ENCODE assay signal across 22 mouse cellular contexts in the genomic region with DNA sequence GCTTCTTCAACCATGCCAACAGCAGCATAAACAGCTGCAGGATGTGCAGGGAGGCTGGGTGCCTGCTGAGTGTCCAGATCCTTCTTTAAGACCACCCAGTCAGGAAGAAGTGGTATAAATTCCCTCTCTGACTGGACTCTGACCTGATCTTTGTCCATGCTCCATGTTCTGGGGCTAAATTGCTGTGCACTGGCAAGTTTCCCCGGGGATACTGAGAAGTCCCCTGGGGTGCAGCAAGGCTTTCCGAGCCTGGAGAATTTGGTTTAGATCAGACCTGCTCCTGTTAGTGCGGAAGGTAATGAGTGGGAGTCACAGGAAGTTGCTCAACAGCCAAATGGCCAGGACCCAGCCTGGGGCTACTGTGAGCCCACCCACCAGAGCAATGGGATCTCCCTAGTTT. TPM values are rescaled to one million over a fixed set of nuclear protein-coding genes. Genes with fewer than 3 reads are reported as not detected.
A peak's percentile ranks its signal among the peaks of the same experiment; 100 is the strongest.
DNase-seq lines count a peak whose midpoint lies in the region; ATAC-seq lines count a peak whose summit lies in the region.
"Had no signal": no experiment of that assay in that cellular context is flagged by ENCODE, and none has a peak within 500 bp of the region (broad histone marks: within the 10 kb centered on the region; RNA-seq: fewer than 3 reads in every experiment).

No protein-coding gene starts in this region.

- WGBS in intestine, embryonic 15.5 days: 30% methylated on average over 3 of the region's 3 CpGs
- WGBS in intestine, embryonic 16.5 days: 39% methylated on average over 3 of the region's 3 CpGs
- 24% methylated on average over 3 of the region's 3 CpGs for WGBS in kidney, embryonic 14.5 days

- no peaks in the 10 kb centered on the region for H3K9me3 ChIP-seq in intestine, embryonic 15.5 days
- no peaks in the 10 kb centered on the region for H3K9me3 ChIP-seq in intestine, embryonic 16.5 days (ENCODE audit: control insufficient read depth, low read length)
- no peaks in the 10 kb centered on the region for H3K9me3 ChIP-seq in kidney, embryonic 14.5 days (ENCODE audit: control insufficient read depth, low read length)
- H3K9me3 ChIP-seq: forebrain, embryonic 15.5 days; heart, embryonic 10.5 days; hindbrain, embryonic 12.5 days had no signal

- H3K4me3 ChIP-seq in intestine, embryonic 15.5 days (replicated peaks): no peak overlapping the region
- no peak overlapping the region for H3K4me3 ChIP-seq in intestine, embryonic 16.5 days (ENCODE audit: low read length)
- H3K4me3 ChIP-seq in kidney, embryonic 14.5 days (ENCODE audit: low read length): no peak overlapping the region

- peaks cover 10% of the 10 kb centered on the region; the same call in 1 of the 2 replicates for H3K4me1 ChIP-seq in intestine, embryonic 15.5 days (replicated peaks)
- H3K4me1 ChIP-seq in intestine, embryonic 16.5 days (ENCODE audit: control insufficient read depth, insufficient read depth, low read length): peaks cover 13% of the 10 kb centered on the region; the same call in 1 of the 2 replicates
- H3K4me1 ChIP-seq in kidney, embryonic 14.5 days (ENCODE audit: control insufficient read depth, insufficient read depth, low read length): 0 out of 2 replicates have a peak, but pooled peaks cover 5% of the 10 kb centered on the region

- ATAC-seq in intestine, embryonic 15.5 days: no peak
- ATAC-seq in intestine, embryonic 16.5 days: no peak
- ATAC-seq in kidney, embryonic 14.5 days (ENCODE audit: low FRiP score, low TSS enrichment): no peak
- ATAC-seq: activated CD4-positive, CD25-positive, alpha-beta regulatory T cell, adult 4 months; forebrain, embryonic 15.5 days; hindbrain, embryonic 16.5 days; inflammation-experienced regulatory T-cells, adult 6 months; Patski had no signal

- H3K9ac ChIP-seq in intestine, embryonic 15.5 days: no peak overlapping the region
- H3K9ac ChIP-seq in intestine, embryonic 16.5 days (ENCODE audit: low read depth, low read length): no peak overlapping the region
- H3K9ac ChIP-seq in kidney, embryonic 14.5 days (ENCODE audit: low read depth, low read length): no peak overlapping the region
- H3K9ac ChIP-seq: forebrain, embryonic 15.5 days; hindbrain, embryonic 12.5 days had no signal

- DNase-seq in embryo, embryonic 10.5 days (ENCODE audit: low spot score): peak; percentile 13
- no peak for DNase-seq in embryo, embryonic 9.5 days (ENCODE audit: extremely low spot score)
- DNase-seq in kidney, adult 9 months: peak; percentile 31
- peak; percentile 21 for DNase-seq in kidney, postnatal 14 days
- DNase-seq: adrenal gland, adult 2 months; cerebellum, adult 11-12 months; cerebellum, adult 9-10 months; cerebellum, postnatal 25 days; gastrocnemius, postnatal 25 days; heart, postnatal 10 days; heart, postnatal 4 days had no signal

- peaks cover 7% of the 10 kb centered on the region for H3K27me3 ChIP-seq in intestine, embryonic 15.5 days (replicated peaks)
- H3K27me3 ChIP-seq in intestine, embryonic 16.5 days (replicated peaks; ENCODE audit: control insufficient read depth, insufficient read depth, low read length): peaks cover 7% of the 10 kb centered on the region
- H3K27me3 ChIP-seq in kidney, embryonic 14.5 days (ENCODE audit: control insufficient read depth, insufficient read depth, low read length): no peaks in the 10 kb centered on the region
- H3K27me3 ChIP-seq: CH12.LX had no signal

- 0 out of 2 replicates have a peak overlapping the region, but pooled peaks have one; percentile 4 for H3K4me2 ChIP-seq in intestine, embryonic 15.5 days (replicated peaks)
- no peak overlapping the region for H3K4me2 ChIP-seq in intestine, embryonic 16.5 days (ENCODE audit: low read depth, low read length)
- no peak overlapping the region for H3K4me2 ChIP-seq in kidney, embryonic 14.5 days (replicated peaks; ENCODE audit: low read depth, low read length)

- H3K27ac ChIP-seq in intestine, embryonic 15.5 days: no peak overlapping the region
- H3K27ac ChIP-seq in intestine, embryonic 16.5 days (ENCODE audit: low read length): no peak overlapping the region
- H3K27ac ChIP-seq in kidney, embryonic 14.5 days (ENCODE audit: low read depth, low read length): no peak overlapping the region
- H3K27ac ChIP-seq: forebrain, embryonic 15.5 days; heart, embryonic 10.5 days; hindbrain, embryonic 12.5 days had no signal

- no peaks in the 10 kb centered on the region for H3K36me3 ChIP-seq in intestine, embryonic 15.5 days
- H3K36me3 ChIP-seq in intestine, embryonic 16.5 days (ENCODE audit: control insufficient read depth, insufficient read depth, low read length): no peaks in the 10 kb centered on the region
- no peaks in the 10 kb centered on the region for H3K36me3 ChIP-seq in kidney, embryonic 14.5 days (ENCODE audit: control insufficient read depth, insufficient read depth, low read length)
- H3K36me3 ChIP-seq: forebrain, embryonic 15.5 days; heart, embryonic 10.5 days; hindbrain, embryonic 12.5 days had no signal

RNA-seq across cellular contexts. Expression of gene Fbln7, which starts 2.3 kb away (rescaled TPM):
- 8.8 and 9.9 TPM in 2 replicates for polyA plus RNA-seq in intestine, embryonic 15.5 days (2015; fragmentation: Nextera tagmentation; extraction: Ambion mirVana)
- 12.4 and 13.3 TPM in 2 replicates for polyA plus RNA-seq in intestine, embryonic 16.5 days (2015; fragmentation: Nextera tagmentation; extraction: Ambion mirVana)
- 3.3 and 4.7 TPM in 2 replicates for polyA plus RNA-seq in kidney, embryonic 14.5 days (2014; fragmentation: Nextera tagmentation; extraction: Ambion mirVana)
- polyA plus RNA-seq: activated CD4-positive, CD25-positive, alpha-beta regulatory T cell, adult 4 months had no signal

RNA-seq across cellular contexts. Expression of gene Tmem87b, which starts 47.1 kb away (rescaled TPM):
- polyA plus RNA-seq in intestine, embryonic 15.5 days (2015; fragmentation: Nextera tagmentation; extraction: Ambion mirVana): 46.1 and 50.7 TPM in 2 replicates
- polyA plus RNA-seq in intestine, embryonic 16.5 days (2015; fragmentation: Nextera tagmentation; extraction: Ambion mirVana): 54.6 and 62.4 TPM in 2 replicates
- polyA plus RNA-seq in kidney, embryonic 14.5 days (2014; fragmentation: Nextera tagmentation; extraction: Ambion mirVana): 14.8 and 31.8 TPM in 2 replicates
